Mouse (Mus musculus): Measurements from ENCODE around the gene Tsc22d3.

DNA sequence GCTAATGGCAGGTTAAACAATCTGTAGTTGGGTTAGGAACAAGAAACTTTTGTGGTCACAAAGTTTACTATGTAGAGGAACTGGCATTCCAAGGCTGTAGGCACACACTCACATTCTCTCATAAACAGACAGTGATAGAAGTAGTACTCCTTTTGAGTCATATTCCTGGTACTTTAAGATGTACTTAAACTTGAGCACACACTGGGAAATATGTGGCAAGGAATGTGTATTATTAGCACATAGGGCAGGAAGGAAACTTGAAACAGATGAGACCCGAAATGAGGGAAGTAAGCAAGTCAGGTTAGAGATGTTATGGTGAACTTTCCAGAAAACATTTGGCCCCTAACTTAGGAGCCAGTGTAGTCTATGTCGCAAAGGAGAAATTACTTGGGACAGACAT, 34.7 kb downstream of the Tsc22d3 start:
- no peak for TF ChIP-seq TAL1 (IDR thresholded peaks at IDR 0.05; ENCODE audit: low read length)
- TF ChIP-seq GATA1 (IDR thresholded peaks at IDR 0.05; ENCODE audit: low read length): no peak
